Mouse (Mus musculus): ENCODE measurements around the gene Snx9.

Snx9 gene

GRCm38 (mm10) chr17:5878878-5879277, 37.7 kb downstream of the Snx9 start:
- DNase-seq (ENCODE audit: low read depth, low spot score): no peak

GRCm38 (mm10) chr17:5885474-5885873, 44.3 kb downstream of the Snx9 start:
- DNase-seq (ENCODE audit: low read depth, low spot score): no peak

GRCm38 (mm10) chr17:5886181-5886810, 45.2 kb downstream of the Snx9 start:
- DNase-seq (ENCODE audit: low read depth, low spot score): no peak

DNA sequence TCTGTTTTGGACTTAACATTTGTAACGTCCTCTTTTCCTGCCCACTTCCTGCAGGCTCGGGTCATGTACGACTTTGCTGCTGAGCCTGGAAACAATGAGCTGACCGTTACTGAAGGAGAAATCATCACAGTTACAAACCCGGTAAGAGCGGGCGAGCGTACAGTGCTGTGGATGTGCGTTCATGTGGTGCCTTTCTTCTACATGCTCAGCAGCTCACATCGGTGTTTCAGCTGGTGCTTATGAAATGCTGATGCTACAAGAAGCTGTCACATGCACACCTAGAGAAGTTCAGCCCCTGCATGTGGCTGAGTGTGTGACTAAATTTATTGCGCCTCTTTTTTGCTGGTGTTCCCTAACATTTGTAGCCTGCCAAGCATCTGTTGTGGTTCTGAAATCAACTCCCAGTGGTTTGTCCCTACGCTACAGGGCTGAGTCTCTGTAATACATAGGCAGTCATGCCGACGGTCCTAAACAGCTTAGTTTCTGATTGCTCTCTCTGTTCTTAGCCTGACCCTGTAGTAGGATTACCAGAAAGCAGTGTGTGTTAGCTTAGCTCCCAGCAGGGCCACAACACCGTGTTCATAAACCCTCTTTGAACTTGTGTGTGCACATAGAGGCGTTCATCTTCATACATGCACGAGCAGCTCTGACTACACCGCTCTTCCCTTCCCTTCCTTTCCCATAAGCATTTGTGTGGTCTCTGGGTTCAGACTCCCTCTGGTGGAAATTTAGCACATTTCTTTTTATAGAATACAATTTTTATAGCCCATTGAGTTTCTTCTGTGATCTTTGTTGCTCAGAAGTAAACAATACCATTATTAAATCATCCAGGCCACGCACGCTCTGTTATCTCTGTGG, 46.0 kb downstream of the Snx9 start:
- peak; percentile 71 for DNase-seq (ENCODE audit: low read depth, low spot score)

DNA sequence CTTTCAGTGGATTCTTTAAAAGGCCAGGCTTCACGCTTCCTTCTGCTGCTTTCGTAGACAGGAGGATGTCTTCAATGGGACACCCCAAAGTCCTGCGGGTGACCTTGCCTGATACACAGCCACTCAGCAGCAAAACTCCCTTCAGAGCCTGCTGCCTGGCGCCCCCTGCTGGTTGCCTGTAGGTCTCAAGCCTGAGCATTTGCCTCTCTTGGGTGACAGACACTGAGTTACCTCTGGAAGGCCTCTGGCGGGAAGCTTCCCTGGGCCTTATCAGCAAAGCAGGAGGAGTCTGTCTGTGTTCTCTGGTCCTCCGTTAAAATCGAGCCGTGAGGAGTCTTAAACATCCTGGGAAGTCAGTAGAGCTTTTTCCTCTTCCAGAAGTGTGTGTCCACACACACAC, 49.3 kb downstream of the Snx9 start:
- DNase-seq (ENCODE audit: low read depth, low spot score): peak; percentile 84

DNA sequence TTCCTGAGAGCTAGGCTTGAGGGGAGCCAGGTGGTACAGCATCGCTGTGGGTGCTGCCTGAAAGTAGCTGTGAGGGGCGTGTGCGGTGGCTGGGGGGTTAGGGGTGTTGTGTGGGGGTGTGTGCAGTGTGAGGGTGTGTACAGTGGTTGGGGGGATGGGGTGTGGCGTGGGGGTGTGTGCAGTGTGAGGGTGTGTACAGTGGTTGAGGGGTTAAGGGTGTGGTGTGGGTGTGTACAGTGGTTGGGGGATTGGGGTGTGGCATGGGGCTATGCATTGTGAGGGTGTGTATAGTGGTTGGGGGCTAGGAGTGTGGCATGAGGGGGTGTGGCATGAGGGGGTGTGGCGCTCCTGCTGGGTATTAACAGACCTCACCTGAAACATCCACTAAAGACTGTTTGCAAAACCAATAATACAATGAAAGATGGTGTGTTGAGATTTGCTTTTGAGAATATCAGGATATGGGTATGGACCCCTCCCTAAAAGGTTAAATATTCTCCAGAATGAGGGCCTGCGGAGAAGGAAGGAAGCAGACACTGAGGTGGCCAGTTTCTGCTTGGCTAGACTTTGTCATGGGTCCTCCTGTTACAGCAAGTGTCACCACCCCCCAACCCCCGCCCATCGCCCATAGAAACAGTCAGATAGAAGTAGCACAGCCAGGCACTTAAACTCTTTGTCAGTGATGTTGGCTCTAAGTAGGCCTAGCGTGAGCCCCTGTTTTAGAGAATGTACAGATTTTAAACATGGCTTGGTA, 51.0 kb downstream of the Snx9 start:
- DNase-seq (ENCODE audit: low read depth, low spot score): no peak

GRCm38 (mm10) chr17:5893092-5893491, 52.0 kb downstream of the Snx9 start:
- no peak for DNase-seq (ENCODE audit: low read depth, low spot score)

DNA sequence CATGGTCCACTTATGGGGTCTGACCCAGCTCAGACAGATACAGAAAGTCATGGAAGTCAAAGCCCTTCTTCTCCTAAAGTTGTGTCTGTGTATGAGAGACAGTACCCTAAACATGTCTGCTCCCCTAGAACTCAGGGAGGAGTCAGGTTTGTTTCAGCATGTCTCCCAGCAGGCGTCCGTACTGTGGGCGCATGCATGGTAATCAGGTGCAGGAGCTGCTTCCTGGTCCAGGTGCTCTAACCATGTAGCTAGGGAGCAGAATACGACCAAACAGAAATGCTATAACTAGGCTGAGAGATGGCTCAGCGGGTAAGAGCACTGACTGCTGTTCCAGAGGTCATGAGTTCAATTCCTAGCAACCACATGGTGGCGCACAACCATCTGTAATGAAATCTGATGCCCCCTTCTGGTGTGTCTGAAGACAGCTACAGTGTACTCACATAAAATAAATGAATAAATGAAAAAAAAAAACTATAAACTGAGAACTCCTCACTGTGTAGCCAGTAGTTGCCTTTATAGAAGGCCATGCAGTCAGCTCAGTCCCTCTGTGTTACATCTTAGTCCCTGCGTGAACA, 52.5 kb downstream of the Snx9 start:
- no peak for DNase-seq (ENCODE audit: low read depth, low spot score)

GRCm38 (mm10) chr17:5896066-5896465, 54.9 kb downstream of the Snx9 start:
- DNase-seq (ENCODE audit: low read depth, low spot score): no peak

DNA sequence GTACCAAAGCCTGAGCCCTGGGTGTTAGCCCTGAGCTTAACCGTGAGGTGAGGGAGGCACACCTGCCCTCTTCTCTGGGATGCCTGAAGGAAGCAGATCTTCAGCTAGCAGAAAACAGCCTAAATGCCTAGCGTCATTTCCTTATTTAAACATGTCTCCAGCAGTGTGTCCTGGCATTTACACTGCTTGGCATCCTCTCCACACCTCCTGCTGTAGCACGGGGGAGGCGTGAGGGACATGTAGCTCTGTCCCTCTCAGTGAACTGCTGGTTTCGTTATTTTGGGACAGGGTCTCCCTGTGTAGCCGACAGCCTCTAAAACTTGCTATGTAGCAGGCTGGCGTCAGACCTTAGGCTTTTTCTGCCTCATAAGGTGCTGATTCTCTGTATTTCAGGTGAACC, 55.5 kb downstream of the Snx9 start:
- DNase-seq (ENCODE audit: low read depth, low spot score): no peak

- DNase-seq (ENCODE audit: low read depth, low spot score): no peak
Measured at GRCm38 (mm10) chr17:5897326-5898200, 56.4 kb downstream of the Snx9 start.

DNA sequence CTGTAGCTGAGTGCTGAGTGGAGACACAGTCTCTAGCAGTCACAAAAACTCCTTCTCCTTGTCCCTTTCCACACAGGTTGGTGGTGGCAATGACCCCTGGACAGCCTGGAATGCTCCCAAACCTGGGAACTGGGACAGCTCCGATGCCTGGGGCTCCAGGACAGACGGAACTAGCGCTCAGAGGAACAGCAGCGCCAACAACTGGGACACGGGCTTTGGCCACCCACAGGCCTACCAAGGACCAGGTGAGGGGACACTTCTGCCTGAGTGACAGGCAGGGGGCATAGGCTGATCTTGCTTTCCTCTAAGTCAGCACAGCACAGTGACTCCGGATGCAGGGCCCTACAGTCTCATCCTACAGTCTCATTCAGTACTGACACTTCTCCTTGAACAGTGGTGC, 58.1 kb downstream of the Snx9 start:
- no peak for DNase-seq (ENCODE audit: low read depth, low spot score)

DNA sequence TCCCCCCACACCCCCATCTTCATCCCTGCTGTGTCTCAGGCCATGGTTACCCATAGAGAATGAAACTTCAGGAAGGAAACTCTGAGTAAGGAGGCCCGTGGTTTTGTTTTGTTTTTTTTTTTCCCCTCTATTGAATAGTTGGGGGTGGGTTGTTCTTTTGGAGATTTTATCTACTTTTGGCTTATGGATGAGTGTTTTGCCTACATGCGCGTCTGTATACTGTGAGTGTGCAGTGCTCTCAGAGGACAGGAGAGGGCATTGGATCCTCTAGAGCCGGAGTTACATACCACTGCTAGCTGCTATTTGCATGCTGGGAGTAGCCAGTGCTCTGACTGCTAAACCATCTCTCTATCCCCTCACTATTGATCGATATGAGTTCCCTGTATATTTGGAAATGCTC, 60.3 kb downstream of the Snx9 start:
- no peak for DNase-seq (ENCODE audit: low read depth, low spot score)

GRCm38 (mm10) chr17:5903630-5904301, 62.6 kb downstream of the Snx9 start:
- DNase-seq (ENCODE audit: low read depth, low spot score): no peak

DNA sequence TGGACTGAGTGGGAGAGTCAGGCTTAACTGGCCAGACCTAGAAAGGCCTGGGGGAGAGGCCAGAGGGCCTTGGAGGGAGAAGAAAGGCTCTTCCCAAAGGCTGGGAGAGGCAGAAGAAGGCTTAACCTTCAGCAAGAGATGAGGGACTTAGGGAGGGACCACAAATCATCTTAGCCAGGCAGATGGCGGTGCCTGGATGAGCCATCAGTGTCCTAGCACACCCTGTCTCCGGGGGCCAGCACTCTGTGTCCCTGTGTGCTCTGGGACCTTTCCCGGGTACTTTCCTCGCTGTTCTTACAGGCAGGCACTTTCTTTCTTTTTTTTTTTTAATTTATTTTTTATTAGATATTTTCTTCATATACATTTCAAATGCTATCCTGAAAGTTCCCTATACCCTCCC, 68.6 kb downstream of the Snx9 start:
- no peak for DNase-seq (ENCODE audit: low read depth, low spot score)

DNA sequence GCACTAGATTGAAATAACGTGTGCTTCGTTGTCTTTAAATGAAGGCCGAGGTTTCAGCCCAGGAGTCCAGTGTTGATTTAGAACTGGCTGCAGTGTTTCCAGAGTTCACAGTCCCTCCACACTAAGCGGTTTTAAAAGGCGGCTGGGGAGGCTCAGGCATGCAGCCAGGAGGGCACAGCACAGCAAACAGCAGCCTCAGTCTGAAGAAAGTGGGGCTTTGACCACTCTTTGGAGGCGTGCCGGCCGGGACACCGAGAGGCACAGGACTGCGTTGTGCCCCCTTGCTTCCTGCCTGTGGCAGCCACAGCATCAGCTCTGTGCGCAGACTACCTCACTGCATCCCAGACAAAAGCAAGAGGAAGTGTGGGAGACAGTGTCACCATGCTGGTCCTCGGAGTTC, 70.5 kb downstream of the Snx9 start:
- DNase-seq (ENCODE audit: low read depth, low spot score): no peak

DNA sequence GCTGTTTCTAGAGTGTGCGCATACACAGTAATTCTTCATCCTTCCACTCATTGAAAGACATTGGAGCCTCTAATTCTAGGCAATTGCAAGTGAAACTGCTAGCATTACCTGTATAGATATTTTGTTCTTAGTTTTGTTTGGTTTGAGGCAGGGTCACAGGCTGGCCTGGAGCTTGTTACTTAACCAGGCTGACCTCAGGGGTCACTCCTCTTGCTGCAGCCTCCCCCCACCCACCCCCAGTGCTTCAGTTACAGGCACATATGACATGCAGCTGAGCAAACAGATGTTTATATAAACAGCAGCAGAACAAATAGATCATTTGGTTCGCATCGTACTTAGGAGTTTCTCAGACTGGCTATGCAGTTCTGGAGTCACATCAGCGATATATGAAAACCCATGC, 71.7 kb downstream of the Snx9 start:
- DNase-seq (ENCODE audit: low read depth, low spot score): no peak

DNA sequence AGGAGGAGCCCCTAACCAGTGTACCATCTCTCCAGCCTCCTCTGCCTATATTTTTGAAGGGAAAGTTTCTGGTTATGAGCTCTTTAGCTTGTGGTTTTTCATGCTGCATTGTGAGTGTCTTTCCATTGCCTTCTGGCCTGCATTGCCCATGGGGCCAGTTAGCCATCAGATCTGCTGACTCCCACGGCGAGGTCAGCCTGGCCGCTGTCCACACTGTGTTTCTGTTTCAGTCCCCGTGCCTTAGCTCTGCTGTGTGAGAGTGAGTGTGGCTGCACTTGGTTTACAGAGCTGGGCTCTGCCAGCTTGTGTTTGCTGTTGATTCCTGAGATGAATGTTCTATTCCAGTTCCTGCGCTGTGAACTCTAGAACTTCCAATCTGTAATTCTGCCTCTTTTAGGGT, 73.1 kb downstream of the Snx9 start:
- peak; percentile 54 for DNase-seq (ENCODE audit: low read depth, low spot score)

DNA sequence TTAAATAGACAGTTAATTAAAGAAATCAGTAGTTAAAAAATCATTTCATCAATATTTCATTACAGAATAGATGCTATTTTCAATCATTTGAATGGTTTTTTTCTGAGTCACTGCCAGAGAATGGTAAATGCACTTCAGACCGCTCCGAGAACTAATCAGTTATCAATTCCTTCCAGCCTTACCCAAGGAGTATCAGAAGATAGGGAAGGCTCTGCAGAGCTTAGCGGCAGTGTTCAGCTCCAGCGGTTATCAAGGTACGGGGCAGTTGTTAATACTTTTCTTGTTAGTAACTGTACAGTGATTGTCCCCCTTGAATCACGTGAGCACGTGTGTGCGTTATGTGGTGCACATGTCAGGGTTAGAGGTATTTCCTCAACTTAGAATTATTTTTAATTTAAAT, 80.8 kb downstream of the Snx9 start:
- DNase-seq (ENCODE audit: low read depth, low spot score): no peak

DNA sequence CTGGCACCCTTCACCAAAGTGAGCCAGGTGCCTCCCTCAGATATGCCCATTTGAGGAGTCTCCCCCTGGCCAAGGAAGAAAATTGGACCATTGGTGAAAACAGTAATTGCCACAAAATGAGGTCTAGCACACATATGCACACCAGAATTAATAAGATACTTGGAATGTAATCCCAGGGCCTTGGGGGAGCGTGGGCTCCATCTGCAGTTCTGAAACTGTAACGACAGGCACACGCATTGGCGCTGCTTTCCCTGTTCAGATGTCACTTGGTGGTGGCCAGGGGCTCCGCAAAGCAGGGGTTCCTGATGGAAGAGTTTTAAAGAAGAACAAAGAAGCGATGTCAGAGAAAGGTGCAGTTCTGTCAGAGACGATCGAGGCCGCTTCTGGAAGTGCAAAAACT, 82.2 kb downstream of the Snx9 start:
- peak; percentile 42 for DNase-seq (ENCODE audit: low read depth, low spot score)

DNA sequence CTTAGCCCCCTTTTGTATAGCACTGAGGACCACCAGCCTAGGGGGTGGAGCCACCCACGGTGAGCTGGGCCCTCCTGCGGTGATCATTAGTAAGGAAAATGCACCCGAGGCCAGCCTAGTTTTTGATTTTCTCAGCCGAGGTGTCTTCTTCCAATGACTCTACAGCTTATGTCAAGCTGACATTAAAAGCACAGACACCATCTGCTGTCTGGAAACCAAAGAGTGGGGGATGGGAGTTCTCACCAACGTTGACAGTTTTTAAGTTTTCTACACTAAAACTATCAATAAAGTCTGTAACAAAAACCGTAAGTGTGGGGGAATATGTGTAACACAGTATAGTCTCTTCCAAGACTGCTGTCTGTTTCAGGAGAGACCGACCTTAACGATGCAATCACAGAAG, 83.1 kb downstream of the Snx9 start:
- DNase-seq (ENCODE audit: low read depth, low spot score): no peak
